Mouse (Mus musculus): ENCODE measurements around the gene Gm17581. TPM values are rescaled to one million over a fixed set of nuclear protein-coding genes. Genes with fewer than 3 reads are reported as not detected.
A peak's percentile ranks its signal among the peaks of the same experiment; 100 is the strongest.

The Gm17581 gene
- polyA plus RNA-seq, 1 experiment from 2014 or later: not detected

DNA sequence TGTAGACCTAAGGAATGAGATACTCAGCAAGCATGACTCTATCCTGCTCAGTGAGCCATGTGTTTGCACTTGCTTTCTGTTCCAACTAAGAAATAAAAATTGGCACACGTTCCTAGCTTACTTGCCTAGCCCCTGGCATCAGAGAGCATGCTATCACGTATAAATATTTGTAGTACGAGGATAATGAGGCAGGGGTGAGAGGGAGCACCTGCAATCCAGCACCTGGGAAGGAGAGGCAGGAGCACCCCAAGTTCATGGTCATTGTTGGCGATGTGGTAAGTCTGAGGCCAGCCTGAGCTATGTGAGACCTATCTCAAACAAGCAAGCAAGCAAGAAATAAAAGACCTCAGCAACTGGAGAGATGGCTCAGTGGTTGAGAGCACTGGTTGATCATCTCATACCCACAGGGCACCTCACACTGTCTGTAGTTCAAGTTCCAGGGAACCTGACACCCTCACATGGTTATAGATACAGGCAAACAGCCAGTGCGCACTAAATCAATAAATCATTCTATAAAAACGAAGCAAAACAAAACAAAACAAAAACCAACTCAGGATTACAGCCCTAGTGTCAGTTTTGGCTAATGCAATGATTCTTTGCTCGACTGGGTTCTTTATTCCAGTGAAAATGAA is 7.8 kb downstream of the Gm17581 start:
- no peaks in the 10 kb centered on the region for H3K27me3 ChIP-seq (replicated peaks; ENCODE audit: control insufficient read depth, insufficient read depth, low read length)
- WGBS: 80% methylated on average over 7 of the region's 7 CpGs
- no peak overlapping the region for H3K9ac ChIP-seq (ENCODE audit: low read depth, low read length)
- no peak for ATAC-seq
- H3K4me2 ChIP-seq (ENCODE audit: low read length): no peak overlapping the region
- no peaks in the 10 kb centered on the region for H3K9me3 ChIP-seq (ENCODE audit: control insufficient read depth, low read length)
- H3K4me3 ChIP-seq (ENCODE audit: low read length): no peak overlapping the region
- H3K36me3 ChIP-seq (ENCODE audit: control insufficient read depth, insufficient read depth, low read length): peaks cover 7% of the 10 kb centered on the region; the same call in 1 of the 2 replicates
- no peak overlapping the region for H3K27ac ChIP-seq (ENCODE audit: low read depth, low read length)
- H3K4me1 ChIP-seq (ENCODE audit: control insufficient read depth, insufficient read depth, low read depth, low read length): peaks cover 13% of the 10 kb centered on the region

DNA sequence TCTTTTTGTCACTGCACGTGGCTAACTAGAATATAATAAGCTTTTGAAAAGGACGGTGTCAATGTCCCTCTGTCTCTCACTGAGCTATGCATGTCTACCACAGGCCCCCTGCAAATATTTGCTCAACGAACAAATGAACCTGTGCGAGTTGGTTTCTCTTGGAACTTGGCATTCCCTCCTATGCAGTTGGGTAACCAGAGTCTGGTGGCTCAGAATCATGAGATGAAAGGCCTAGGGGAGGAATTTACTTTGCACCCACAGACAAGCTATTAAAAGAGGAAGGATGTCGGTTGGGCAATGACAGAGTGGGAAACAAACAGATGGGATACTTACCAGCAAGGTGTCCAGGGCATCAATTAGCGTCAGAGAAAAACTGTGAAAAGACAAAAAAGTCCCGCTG is 9.4 kb downstream of the Gm17581 start:
- ATAC-seq: no peak
- H3K4me3 ChIP-seq (ENCODE audit: low read length): no peak overlapping the region
- peaks cover 10% of the 10 kb centered on the region; the same call in 1 of the 2 replicates for H3K36me3 ChIP-seq (ENCODE audit: control insufficient read depth, insufficient read depth, low read length)
- no peak overlapping the region for H3K27ac ChIP-seq (ENCODE audit: low read depth, low read length)
- no peak overlapping the region for H3K4me2 ChIP-seq (ENCODE audit: low read length)
- H3K4me1 ChIP-seq (ENCODE audit: control insufficient read depth, insufficient read depth, low read depth, low read length): peaks cover 13% of the 10 kb centered on the region
- no peaks in the 10 kb centered on the region for H3K27me3 ChIP-seq (replicated peaks; ENCODE audit: control insufficient read depth, insufficient read depth, low read length)
- no peaks in the 10 kb centered on the region for H3K9me3 ChIP-seq (ENCODE audit: control insufficient read depth, low read length)
- 84% methylated on average over 7 of the region's 7 CpGs for WGBS
- no peak overlapping the region for H3K9ac ChIP-seq (ENCODE audit: low read depth, low read length)

DNA sequence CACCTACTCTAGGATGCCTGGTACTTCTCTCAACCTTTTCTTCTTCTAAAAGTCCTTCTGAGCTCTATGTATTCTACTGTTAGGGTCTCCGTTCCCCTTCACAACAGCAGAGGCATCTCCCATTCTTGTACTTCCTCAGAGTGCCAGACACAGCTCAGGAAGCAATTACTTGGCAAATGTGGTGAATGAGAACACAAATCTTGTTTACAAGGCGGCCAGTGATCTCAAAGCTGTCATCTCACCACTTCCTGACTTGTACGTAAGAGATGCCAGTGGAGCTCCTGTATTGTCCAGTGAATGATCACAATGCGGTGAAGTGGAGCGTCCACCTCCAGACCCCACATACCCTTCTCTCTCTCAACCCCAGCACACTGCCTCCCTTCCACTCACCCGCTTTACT is 11.1 kb downstream of the Gm17581 start:
- Histone ChIP-seq H3K36me3 (ENCODE audit: control insufficient read depth, insufficient read depth, low read length) (peaks cover 12% of the 10 kb centered on the region; the same call in 1 of the 2 replicates), H3K9me3 (ENCODE audit: control insufficient read depth, low read length) (no peaks in the 10 kb centered on the region), H3K4me1 (ENCODE audit: control insufficient read depth, insufficient read depth, low read depth, low read length) (peaks cover 10% of the 10 kb centered on the region), H3K4me2 (ENCODE audit: low read length) (no peak overlapping the region), H3K27me3 (replicated peaks; ENCODE audit: control insufficient read depth, insufficient read depth, low read length) (no peaks in the 10 kb centered on the region), H3K27ac (ENCODE audit: low read depth, low read length) (no peak overlapping the region), H3K9ac (ENCODE audit: low read depth, low read length) (no peak overlapping the region), H3K4me3 (ENCODE audit: low read length) (no peak overlapping the region)
- whole genome bisulfite sequencing: 90% methylated on average over 6 of the region's 6 CpGs
- no peak for ATAC-seq

DNA sequence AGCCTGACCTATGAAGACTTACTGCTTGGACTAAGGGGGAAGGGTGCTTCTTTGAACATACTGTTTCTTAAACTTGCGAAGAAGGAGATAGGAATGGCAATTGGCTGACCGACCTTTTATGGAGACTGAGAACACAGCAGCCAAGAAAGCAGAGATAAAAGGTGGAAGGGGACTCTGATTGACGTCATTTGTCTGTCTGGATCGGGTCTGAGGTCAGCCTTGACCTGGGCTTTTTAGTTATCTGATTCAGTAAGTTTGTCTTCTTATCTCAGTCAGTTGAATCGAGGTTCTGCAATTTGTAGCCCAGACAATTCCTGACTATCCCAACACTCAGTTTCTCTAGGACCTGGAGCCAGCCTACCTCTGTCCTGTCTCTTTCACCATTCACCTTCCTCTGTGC is 11.6 kb downstream of the Gm17581 start:
- Histone ChIP-seq H3K36me3 (ENCODE audit: control insufficient read depth, insufficient read depth, low read length) (peaks cover 12% of the 10 kb centered on the region; the same call in 1 of the 2 replicates), H3K9me3 (ENCODE audit: control insufficient read depth, low read length) (no peaks in the 10 kb centered on the region), H3K4me2 (ENCODE audit: low read length) (no peak overlapping the region), H3K9ac (ENCODE audit: low read depth, low read length) (no peak overlapping the region), H3K27me3 (replicated peaks; ENCODE audit: control insufficient read depth, insufficient read depth, low read length) (no peaks in the 10 kb centered on the region), H3K4me3 (ENCODE audit: low read length) (no peak overlapping the region), H3K4me1 (ENCODE audit: control insufficient read depth, insufficient read depth, low read depth, low read length) (peaks cover 10% of the 10 kb centered on the region), H3K27ac (ENCODE audit: low read depth, low read length) (no peak overlapping the region)
- no peak for ATAC-seq
- WGBS: 92% methylated on average over 5 of the region's 5 CpGs

DNA sequence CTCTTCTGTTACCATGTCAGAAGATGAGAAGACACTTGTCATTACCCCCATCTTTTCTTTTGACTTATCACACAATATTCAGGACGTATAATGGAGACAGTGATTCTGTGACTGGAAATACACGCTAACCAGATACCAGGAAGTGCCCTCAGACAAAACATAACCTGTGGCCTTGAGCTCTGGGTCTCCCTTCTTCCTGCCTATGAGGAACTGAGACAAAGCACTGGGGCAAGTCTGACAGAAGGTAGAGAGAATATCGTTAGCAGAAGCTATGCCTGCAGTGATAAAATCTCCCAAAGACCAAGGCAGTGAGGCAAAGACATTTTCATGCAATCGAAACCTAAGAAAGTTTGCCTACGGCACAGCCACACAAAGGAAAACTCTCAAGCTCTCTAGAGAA is 15.1 kb downstream of the Gm17581 start:
- no peaks in the 10 kb centered on the region for H3K27me3 ChIP-seq (replicated peaks; ENCODE audit: control insufficient read depth, insufficient read depth, low read length)
- no peaks in the 10 kb centered on the region for H3K4me1 ChIP-seq (ENCODE audit: control insufficient read depth, insufficient read depth, low read depth, low read length)
- H3K36me3 ChIP-seq (ENCODE audit: control insufficient read depth, insufficient read depth, low read length): peaks cover 7% of the 10 kb centered on the region
- H3K9me3 ChIP-seq (ENCODE audit: control insufficient read depth, low read length): no peaks in the 10 kb centered on the region
- 89% methylated on average over 5 of the region's 5 CpGs for WGBS
- H3K9ac ChIP-seq (ENCODE audit: low read depth, low read length): no peak overlapping the region
- ATAC-seq: no peak
- no peak overlapping the region for H3K4me3 ChIP-seq (ENCODE audit: low read length)
- no peak overlapping the region for H3K27ac ChIP-seq (ENCODE audit: low read depth, low read length)
- no peak overlapping the region for H3K4me2 ChIP-seq (ENCODE audit: low read length)

DNA sequence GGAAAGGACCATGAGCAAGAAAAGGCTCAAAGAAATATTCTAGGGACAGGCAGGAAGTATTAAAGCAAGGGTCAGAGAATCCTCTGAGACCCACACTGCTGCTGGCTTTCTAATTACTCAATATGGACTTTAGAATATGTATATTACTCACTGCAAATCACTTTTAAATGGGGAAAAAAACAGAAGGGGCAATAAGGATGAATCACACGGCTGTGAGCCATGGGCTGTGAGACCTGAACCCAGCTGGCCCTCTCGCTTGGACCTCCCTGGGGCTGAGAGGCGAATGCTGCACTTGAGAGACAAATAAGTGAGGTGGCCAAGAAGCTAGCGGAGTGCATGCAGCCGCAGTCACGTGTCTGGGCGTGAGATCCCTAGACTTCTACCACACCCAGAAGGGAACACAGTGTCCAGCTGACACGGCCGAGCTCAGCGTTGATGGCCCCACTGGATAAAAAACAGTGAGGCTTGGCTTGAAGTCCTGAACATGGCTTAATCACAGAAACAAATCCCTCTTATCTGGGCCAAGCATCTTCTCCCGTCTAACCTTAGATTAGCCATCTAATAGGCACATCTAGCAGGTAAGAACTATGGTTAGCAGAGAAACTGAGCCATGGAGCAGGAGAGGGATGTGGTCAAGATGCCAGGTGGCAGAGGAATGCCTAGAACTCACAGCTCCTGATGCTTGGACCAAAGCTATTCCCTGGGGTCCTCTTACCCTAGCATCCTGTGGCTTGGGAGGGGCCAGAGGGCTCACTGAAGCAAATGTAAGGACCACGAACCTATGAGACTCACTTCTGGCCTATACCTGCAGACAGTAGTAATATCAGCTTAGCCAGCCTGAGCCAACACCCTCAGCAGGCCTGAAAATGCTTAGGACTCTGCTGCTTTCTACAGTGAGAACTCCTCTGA is 18.3 kb downstream of the Gm17581 start:
- H3K4me2 ChIP-seq (ENCODE audit: low read length): no peak overlapping the region
- H3K27me3 ChIP-seq (replicated peaks; ENCODE audit: control insufficient read depth, insufficient read depth, low read length): no peaks in the 10 kb centered on the region
- no peak overlapping the region for H3K4me3 ChIP-seq (ENCODE audit: low read length)
- no peaks in the 10 kb centered on the region for H3K9me3 ChIP-seq (ENCODE audit: control insufficient read depth, low read length)
- H3K9ac ChIP-seq (ENCODE audit: low read depth, low read length): no peak overlapping the region
- peaks cover 12% of the 10 kb centered on the region for H3K36me3 ChIP-seq (ENCODE audit: control insufficient read depth, insufficient read depth, low read length)
- no peak overlapping the region for H3K27ac ChIP-seq (ENCODE audit: low read depth, low read length)
- 93% methylated on average over 12 of the region's 12 CpGs for WGBS
- no peak for ATAC-seq
- no peaks in the 10 kb centered on the region for H3K4me1 ChIP-seq (ENCODE audit: control insufficient read depth, insufficient read depth, low read depth, low read length)

DNA sequence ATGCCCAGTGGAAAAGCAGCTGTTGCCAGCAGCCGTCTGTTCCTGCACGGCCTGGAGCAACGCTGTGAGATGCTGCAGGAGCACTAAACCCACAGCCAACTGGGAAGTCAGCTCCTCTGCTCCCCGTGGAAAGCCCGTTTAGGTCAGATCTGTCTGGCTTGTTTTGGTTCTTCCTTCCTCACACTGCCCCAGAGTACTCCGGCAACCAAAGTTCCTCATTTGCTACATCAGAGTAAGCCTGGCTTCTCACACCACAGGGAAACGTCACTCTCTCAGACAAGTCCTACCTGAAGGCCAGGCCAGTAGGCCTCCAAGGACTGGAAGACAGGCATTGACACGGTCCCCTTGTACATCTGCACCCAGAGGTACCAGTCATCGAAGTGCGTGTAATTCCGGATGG is 25.1 kb downstream of the Gm17581 start:
- H3K4me3 ChIP-seq (ENCODE audit: low read length): no peak overlapping the region
- no peaks in the 10 kb centered on the region for H3K27me3 ChIP-seq (replicated peaks; ENCODE audit: control insufficient read depth, insufficient read depth, low read length)
- H3K36me3 ChIP-seq (ENCODE audit: control insufficient read depth, insufficient read depth, low read length): peaks cover 19% of the 10 kb centered on the region
- no peaks in the 10 kb centered on the region for H3K9me3 ChIP-seq (ENCODE audit: control insufficient read depth, low read length)
- H3K4me1 ChIP-seq (ENCODE audit: control insufficient read depth, insufficient read depth, low read depth, low read length): no peaks in the 10 kb centered on the region
- no peak for ATAC-seq
- 93% methylated on average over 11 of the region's 11 CpGs for WGBS
- no peak overlapping the region for H3K4me2 ChIP-seq (ENCODE audit: low read length)
- no peak overlapping the region; the same call in 1 of the 2 replicates for H3K9ac ChIP-seq (ENCODE audit: low read depth, low read length)
- H3K27ac ChIP-seq (ENCODE audit: low read depth, low read length): no peak overlapping the region

DNA sequence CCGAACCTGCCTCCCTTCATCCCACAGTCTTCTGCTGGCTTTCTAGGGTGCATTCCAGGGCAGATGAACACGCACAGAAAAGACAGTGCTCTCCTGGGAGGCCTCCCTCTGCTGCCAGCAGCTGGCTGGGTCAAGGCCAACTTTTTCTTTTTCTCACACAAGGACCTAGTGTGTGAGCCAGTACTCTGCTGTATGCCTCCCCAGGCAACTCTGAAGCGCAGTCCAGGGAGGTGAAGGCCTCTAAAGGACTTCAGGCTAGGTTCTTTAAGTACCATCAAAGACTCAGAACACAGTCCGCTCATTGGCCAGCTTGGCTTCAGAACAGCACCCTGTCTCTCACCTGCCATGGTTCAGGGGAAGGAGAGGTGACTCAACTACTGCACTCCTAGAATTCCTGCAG is 28.4 kb downstream of the Gm17581 start:
- H3K9ac ChIP-seq (ENCODE audit: low read depth, low read length): no peak overlapping the region
- H3K9me3 ChIP-seq (ENCODE audit: control insufficient read depth, low read length): no peaks in the 10 kb centered on the region
- peak overlapping the region; percentile 45; the same call in 1 of the 2 replicates for H3K27ac ChIP-seq (ENCODE audit: low read depth, low read length)
- H3K4me1 ChIP-seq (ENCODE audit: control insufficient read depth, insufficient read depth, low read depth, low read length): no peaks in the 10 kb centered on the region
- peaks cover 15% of the 10 kb centered on the region for H3K36me3 ChIP-seq (ENCODE audit: control insufficient read depth, insufficient read depth, low read length)
- H3K4me3 ChIP-seq (ENCODE audit: low read length): no peak overlapping the region
- H3K4me2 ChIP-seq (ENCODE audit: low read length): no peak overlapping the region
- H3K27me3 ChIP-seq (replicated peaks; ENCODE audit: control insufficient read depth, insufficient read depth, low read length): no peaks in the 10 kb centered on the region
- 72% methylated on average over 4 of the region's 4 CpGs for WGBS
- peak; percentile 84 for ATAC-seq

DNA sequence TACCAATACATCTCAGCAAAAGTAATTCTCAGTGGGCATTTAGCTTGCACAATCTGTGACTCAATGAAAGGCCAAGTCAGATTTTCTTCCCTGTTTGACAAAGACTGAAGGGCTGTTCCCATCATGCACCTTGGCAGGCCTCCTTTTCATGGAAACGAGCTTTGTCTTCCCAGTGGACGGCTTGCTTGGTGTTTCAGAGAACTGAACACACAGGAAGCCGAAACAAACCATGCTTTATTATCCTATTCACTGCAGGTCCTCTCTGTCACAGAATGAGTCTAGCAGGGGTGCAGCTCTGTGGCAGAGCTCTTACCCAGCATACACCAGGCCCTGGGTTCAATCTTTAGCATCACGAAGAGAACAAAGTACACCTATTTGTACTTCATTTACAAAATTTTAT is 32.0 kb downstream of the Gm17581 start:
- no peaks in the 10 kb centered on the region for H3K4me1 ChIP-seq (ENCODE audit: control insufficient read depth, insufficient read depth, low read depth, low read length)
- H3K27ac ChIP-seq (ENCODE audit: low read depth, low read length): no peak overlapping the region
- peaks cover 7% of the 10 kb centered on the region for H3K36me3 ChIP-seq (ENCODE audit: control insufficient read depth, insufficient read depth, low read length)
- H3K9ac ChIP-seq (ENCODE audit: low read depth, low read length): no peak overlapping the region
- H3K27me3 ChIP-seq (replicated peaks; ENCODE audit: control insufficient read depth, insufficient read depth, low read length): no peaks in the 10 kb centered on the region
- 17% methylated on average over 4 of the region's 4 CpGs for WGBS
- no peak overlapping the region for H3K4me3 ChIP-seq (ENCODE audit: low read length)
- ATAC-seq: no peak
- H3K9me3 ChIP-seq (ENCODE audit: control insufficient read depth, low read length): no peaks in the 10 kb centered on the region
- H3K4me2 ChIP-seq (ENCODE audit: low read length): no peak overlapping the region
